Comparison of ENCODE assay signal across 14 mouse cellular contexts in genomic region chr17:73058319-73058718, GRCm38 (mm10).
"Had no signal": no experiment of that assay in that cellular context is flagged by ENCODE, and none has a peak within 500 bp of the region (broad histone marks: within the 10 kb centered on the region; RNA-seq: fewer than 3 reads in every experiment).

No protein-coding gene starts in this region.

- H3K27ac ChIP-seq: kidney, postnatal 0 days; limb, embryonic 13.5 days; liver, embryonic 14.5 days; midbrain, embryonic 10.5 days; neural tube, embryonic 15.5 days had no signal

- H3K4me1 ChIP-seq: neural tube, embryonic 15.5 days had no signal

- H3K4me2 ChIP-seq: limb, embryonic 13.5 days; neural tube, embryonic 15.5 days had no signal

- H3K36me3 ChIP-seq: limb, embryonic 13.5 days; midbrain, embryonic 10.5 days; neural tube, embryonic 15.5 days had no signal

- H3K27me3 ChIP-seq: neural tube, embryonic 15.5 days had no signal

- H3K9ac ChIP-seq: limb, embryonic 13.5 days; liver, embryonic 14.5 days; neural tube, embryonic 15.5 days had no signal

- H3K9me3 ChIP-seq: limb, embryonic 13.5 days; midbrain, embryonic 10.5 days; neural tube, embryonic 15.5 days had no signal

- DNase-seq: kidney, postnatal 36 days; layer of hippocampus, adult 9-11 months; layer of hippocampus, postnatal 36 days; lung, adult 18-20 months; midbrain, embryonic 14.5 days; right cerebral cortex, adult 18-20 months; right cerebral cortex, postnatal 25 days; thymus, postnatal 36 days had no signal

- H3K4me3 ChIP-seq: limb, embryonic 13.5 days; midbrain, embryonic 10.5 days; myocyte; neural tube, embryonic 15.5 days had no signal
